ENCODE assay signal across 16 mouse cellular contexts in the genomic region with DNA sequence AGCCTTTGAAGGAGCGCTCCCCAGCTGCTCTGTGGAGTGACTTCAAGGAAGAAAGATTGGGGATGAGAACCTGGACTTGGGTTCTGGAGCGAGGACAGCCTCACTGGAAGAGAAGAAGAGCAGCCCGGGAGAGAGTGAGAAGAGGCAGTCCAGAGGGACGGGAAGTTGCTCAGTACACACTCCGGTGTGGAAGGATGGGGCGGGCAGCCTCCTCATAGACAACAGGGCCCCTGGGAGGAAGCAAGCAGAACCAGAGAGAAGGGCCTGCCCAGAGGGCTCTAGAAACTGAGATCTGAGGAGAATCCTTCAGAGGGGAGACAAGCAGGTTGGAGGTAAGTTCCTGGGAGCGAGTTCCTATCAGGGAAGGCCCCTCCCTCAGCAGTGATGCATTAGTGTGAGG. TPM values are rescaled to one million over a fixed set of nuclear protein-coding genes. Genes with fewer than 3 reads are reported as not detected.
A peak's percentile ranks its signal among the peaks of the same experiment; 100 is the strongest.
DNase-seq lines count a peak whose midpoint lies in the region; ATAC-seq and TF ChIP-seq lines count a peak whose summit lies in the region.
"Had no signal": no experiment of that assay in that cellular context is flagged by ENCODE, and none has a peak within 500 bp of the region (broad histone marks: within the 10 kb centered on the region; RNA-seq: fewer than 3 reads in every experiment).

No protein-coding gene starts in this region.

- intact Hi-C loops in gastrocnemius, adult 2 months (cut with DNase I) = no loop called here

- H3K36me3 ChIP-seq in lung, postnatal 0 days (ENCODE audit: insufficient read depth, low read length) = no peaks in the 10 kb centered on the region
- H3K36me3 ChIP-seq in liver, embryonic 12.5 days = peaks cover 45% of the 10 kb centered on the region
- peaks cover 86% of the 10 kb centered on the region for H3K36me3 ChIP-seq in megakaryocyte, embryonic 14.5 days (replicated peaks; ENCODE audit: low read length)
- no peaks in the 10 kb centered on the region for H3K36me3 ChIP-seq in kidney, embryonic 16.5 days (ENCODE audit: insufficient read depth, low read length)
- H3K36me3 ChIP-seq: embryonic facial prominence, embryonic 15.5 days; kidney, embryonic 15.5 days had no signal

- no peak overlapping the region for H3K4me2 ChIP-seq in lung, postnatal 0 days (replicated peaks; ENCODE audit: low read depth, low read length)
- H3K4me2 ChIP-seq in liver, embryonic 12.5 days = peak overlapping the region; percentile 89
- no peak overlapping the region for H3K4me2 ChIP-seq in kidney, embryonic 16.5 days (replicated peaks; ENCODE audit: low read depth, low read length)
- H3K4me2 ChIP-seq: embryonic facial prominence, embryonic 15.5 days; kidney, embryonic 15.5 days; lung, embryonic 14.5 days had no signal

- DNase-seq in gastrocnemius, adult 2 months = no peak
- DNase-seq in gastrocnemius, adult 18-20 months (ENCODE audit: low spot score) = no peak
- no peak for DNase-seq in lung, postnatal 0 days (ENCODE audit: low spot score)
- no peak for DNase-seq in lung, postnatal 10 days
- no peak for DNase-seq in cerebellum, postnatal 25 days
- DNase-seq: adrenal gland, adult 8-10 months; cerebellum, adult 9-10 months; layer of hippocampus, postnatal 36 days; lung, embryonic 14.5 days; spleen, adult 18-20 months had no signal

- H3K4me3 ChIP-seq in gastrocnemius, adult 2 months = no peak overlapping the region
- H3K4me3 ChIP-seq in lung, postnatal 0 days (ENCODE audit: low read depth, low read length) = no peak overlapping the region
- H3K4me3 ChIP-seq in liver, embryonic 12.5 days = no peak overlapping the region
- peak overlapping the region; percentile 75 for H3K4me3 ChIP-seq in megakaryocyte, embryonic 14.5 days (replicated peaks)
- no peak overlapping the region for H3K4me3 ChIP-seq in kidney, embryonic 16.5 days (ENCODE audit: low read length)
- H3K4me3 ChIP-seq: embryonic facial prominence, embryonic 15.5 days; kidney, embryonic 15.5 days had no signal

- TF ChIP-seq EP300 in lung, postnatal 0 days (IDR thresholded peaks at IDR 0.05) = no peak

- no peak for ATAC-seq in lung, postnatal 0 days
- ATAC-seq in liver, embryonic 12.5 days = no peak
- no peak for ATAC-seq in kidney, embryonic 16.5 days (ENCODE audit: low FRiP score, low TSS enrichment)

- H3K27ac ChIP-seq in gastrocnemius, adult 2 months = peak overlapping the region; percentile 38
- H3K27ac ChIP-seq in lung, postnatal 0 days (ENCODE audit: low read length) = 0 out of 2 replicates have a peak overlapping the region, but pooled peaks have one; percentile 20
- H3K27ac ChIP-seq in liver, embryonic 12.5 days = peak overlapping the region; percentile 96
- no peak overlapping the region for H3K27ac ChIP-seq in kidney, embryonic 16.5 days (ENCODE audit: low read length)
- H3K27ac ChIP-seq: embryonic facial prominence, embryonic 15.5 days; kidney, embryonic 15.5 days had no signal

- no peak for TF ChIP-seq CTCF in gastrocnemius, adult 2 months (IDR thresholded peaks at IDR 0.05)
- no peak for TF ChIP-seq CTCF in lung, postnatal 0 days (IDR thresholded peaks at IDR 0.05)

- H3K9ac ChIP-seq in lung, postnatal 0 days (replicated peaks; ENCODE audit: low read depth) = no peak overlapping the region
- H3K9ac ChIP-seq in liver, embryonic 12.5 days = peak overlapping the region; percentile 42
- H3K9ac ChIP-seq in kidney, embryonic 16.5 days (replicated peaks; ENCODE audit: low read length) = no peak overlapping the region
- H3K9ac ChIP-seq: embryonic facial prominence, embryonic 15.5 days; kidney, embryonic 15.5 days; lung, embryonic 14.5 days had no signal

- no peaks in the 10 kb centered on the region for H3K27me3 ChIP-seq in lung, postnatal 0 days (replicated peaks; ENCODE audit: insufficient read depth, low read length)
- H3K27me3 ChIP-seq in liver, embryonic 12.5 days (replicated peaks) = no peaks in the 10 kb centered on the region
- H3K27me3 ChIP-seq in megakaryocyte, embryonic 14.5 days (replicated peaks) = no peaks in the 10 kb centered on the region
- no peaks in the 10 kb centered on the region for H3K27me3 ChIP-seq in kidney, embryonic 16.5 days (ENCODE audit: insufficient read depth, low read length)
- H3K27me3 ChIP-seq: CH12.LX; embryonic facial prominence, embryonic 15.5 days; kidney, embryonic 15.5 days had no signal

- whole genome bisulfite sequencing in lung, postnatal 0 days = 60% methylated on average over 7 of the region's 7 CpGs
- 45% methylated on average over 7 of the region's 7 CpGs for WGBS in liver, embryonic 12.5 days (ENCODE audit: insufficient replicate concordance)
- WGBS in kidney, embryonic 16.5 days = 73% methylated on average over 7 of the region's 7 CpGs

- peaks cover 18% of the 10 kb centered on the region; the same call in 1 of the 2 replicates for H3K4me1 ChIP-seq in lung, postnatal 0 days (ENCODE audit: insufficient read depth, low read depth, low read length)
- H3K4me1 ChIP-seq in liver, embryonic 12.5 days = peaks cover 96% of the 10 kb centered on the region
- H3K4me1 ChIP-seq in megakaryocyte, embryonic 14.5 days = peaks cover 96% of the 10 kb centered on the region
- peaks cover 30% of the 10 kb centered on the region for H3K4me1 ChIP-seq in kidney, embryonic 16.5 days (ENCODE audit: insufficient read depth, low read length)

- H3K9me3 ChIP-seq in lung, postnatal 0 days (ENCODE audit: low read length) = no peaks in the 10 kb centered on the region
- no peaks in the 10 kb centered on the region for H3K9me3 ChIP-seq in liver, embryonic 12.5 days (replicated peaks)
- H3K9me3 ChIP-seq in megakaryocyte, embryonic 14.5 days = no peaks in the 10 kb centered on the region
- no peaks in the 10 kb centered on the region for H3K9me3 ChIP-seq in kidney, embryonic 16.5 days (ENCODE audit: low read length)
- H3K9me3 ChIP-seq: embryonic facial prominence, embryonic 15.5 days; kidney, embryonic 15.5 days had no signal

RNA-seq across cellular contexts. Expression of a gene that starts 20.4 kb away (rescaled TPM):
- 1 to 10 TPM; 4.6 to 6.8 TPM for total RNA-seq in gastrocnemius, adult 2 months (2021)
- total RNA-seq in gastrocnemius, adult 18-20 months (2021) = 1 to 10 TPM; 5.0 to 5.4 TPM
- 55.5 and 67.3 TPM in 2 replicates for polyA plus RNA-seq in lung, postnatal 0 days (2015; fragmentation: Nextera tagmentation; extraction: Ambion mirVana)
- polyA plus RNA-seq in liver, embryonic 12.5 days (2016; fragmentation: Nextera tagmentation; extraction: Ambion mirVana) = 67.9 and 68.6 TPM in 2 replicates
- polyA plus RNA-seq in megakaryocyte, embryonic 14.5 days (2012; ENCODE audit: insufficient read depth, low replicate concordance) = 75.0 and 157 TPM in 2 replicates
- polyA plus RNA-seq in kidney, embryonic 16.5 days (2015; fragmentation: Nextera tagmentation; extraction: Ambion mirVana) = 18.8 and 20.1 TPM in 2 replicates

RNA-seq across cellular contexts. Expression of a gene that starts 24.5 kb away (rescaled TPM):
- total RNA-seq in gastrocnemius, adult 2 months (2021) = 10 to 100 TPM; 71.7 to 94.8 TPM
- total RNA-seq in gastrocnemius, adult 18-20 months (2021) = 10 to 100 TPM; 89.2 to 94.8 TPM
- 47.1 and 57.8 TPM in 2 replicates for polyA plus RNA-seq in lung, postnatal 0 days (2015; fragmentation: Nextera tagmentation; extraction: Ambion mirVana)
- 61.2 and 66.4 TPM in 2 replicates for polyA plus RNA-seq in liver, embryonic 12.5 days (2016; fragmentation: Nextera tagmentation; extraction: Ambion mirVana)
- polyA plus RNA-seq in megakaryocyte, embryonic 14.5 days (2012; ENCODE audit: insufficient read depth, low replicate concordance) = 37.1 and 38.0 TPM in 2 replicates
- 68.9 and 73.7 TPM in 2 replicates for polyA plus RNA-seq in kidney, embryonic 16.5 days (2015; fragmentation: Nextera tagmentation; extraction: Ambion mirVana)
